Mouse (Mus musculus) thymus, adult 2 months (tissue): ENCODE results near the gene Celf2. TPM values are rescaled to one million over a fixed set of nuclear protein-coding genes. Genes with fewer than 3 reads are reported as not detected.

Source experiments
- DNase-seq: peaks from one replicate; pipeline ENCODE4 v3.0.0; 2021
- H3K27ac ChIP-seq: fragments of 200-500 bp; 2 replicates; pipeline ENCODE4 v1.5.1; 2012; ENCODE audit warnings: low read length, control low read depth; ENCODE audit not compliant: control insufficient read depth, insufficient read depth
- H3K27me3 ChIP-seq: fragments of 200-500 bp; 2 replicates; pipeline ENCODE4 v1.6.1; 2012; ENCODE audit warnings: mild to moderate bottlenecking, low read length, moderate library complexity, mixed read lengths; ENCODE audit not compliant: control insufficient read depth, insufficient read depth
- H3K36me3 ChIP-seq: fragments of 200-500 bp; 2 replicates; pipeline ENCODE4 v1.6.1; 2012; ENCODE audit warnings: mild to moderate bottlenecking, low read length, moderate library complexity; ENCODE audit not compliant: control insufficient read depth, insufficient read depth
- H3K4me1 ChIP-seq: fragments of 200-500 bp; replicated peaks from 2 replicates; pipeline ENCODE4 v1.6.1; 2012; ENCODE audit warnings: low read length; ENCODE audit not compliant: control insufficient read depth, insufficient read depth
- H3K4me3 ChIP-seq: fragments of 200-500 bp; 2 replicates; pipeline ENCODE4 v1.5.1; 2012; ENCODE audit warnings: mild to moderate bottlenecking, low read length, control low read depth, moderate library complexity; ENCODE audit not compliant: control insufficient read depth, insufficient read depth
- CTCF ChIP-seq: fragments of 200-500 bp; IDR thresholded peaks from 2 replicates; pipeline ENCODE4 v1.5.1; 2012; ENCODE audit warnings: mild to moderate bottlenecking, control low read depth, low read length, moderate library complexity, borderline replicate concordance; ENCODE audit not compliant: control insufficient read depth, poor library complexity, insufficient read depth; ENCODE audit errors: extremely low read depth
- POLR2A ChIP-seq: fragments of 200-500 bp; IDR thresholded peaks from 2 replicates; pipeline ENCODE4 v1.6.1; 2012; ENCODE audit warnings: mild to moderate bottlenecking, low read length, control low read depth, moderate library complexity; ENCODE audit not compliant: control insufficient read depth, poor library complexity, insufficient read depth; ENCODE audit errors: extremely low read depth
- WGBS: fragments of 180-500 bp; shearing (Covaris S2); methylation state at CpG from one replicate; pipeline ENCODE4 v1.1.7; 2018; 5-methylcytosine and 5-hydroxymethylcytosine counted together
- polyA plus RNA-seq: library from polyadenylated mRNA; depleted of rRNA; stranded (reverse); fragments of >200 nt; gene quantifications from 2 replicates; pipeline ENCODE4 v1.2.3, GENCODE M21; 2012

Celf2 gene
- polyA plus RNA-seq, 1 experiment, result 214 TPM

GRCm38 (mm10) chr2:7093414-7093813 is 415.9 kb downstream of the Celf2 start:
- no peaks in the 10 kb centered on the region for H3K4me1 ChIP-seq
- H3K4me3 ChIP-seq, result no peak overlapping the region
- WGBS, result 93% methylated on average over 3 of the region's 3 CpGs
- no peak overlapping the region for H3K27ac ChIP-seq
- TF ChIP-seq CTCF (no peak), POLR2A (no peak)
- DNase-seq, result no peak
- no peaks in the 10 kb centered on the region for H3K36me3 ChIP-seq
- no peaks in the 10 kb centered on the region for H3K27me3 ChIP-seq

GRCm38 (mm10) chr2:7092641-7093040 is 416.7 kb downstream of the Celf2 start:
- no peaks in the 10 kb centered on the region for H3K27me3 ChIP-seq
- TF ChIP-seq POLR2A, result no peak
- TF ChIP-seq CTCF, result no peak
- no peaks in the 10 kb centered on the region for H3K4me1 ChIP-seq
- no peak overlapping the region for H3K27ac ChIP-seq
- WGBS, result 96% methylated on average over 5 of the region's 5 CpGs
- no peaks in the 10 kb centered on the region for H3K36me3 ChIP-seq
- DNase-seq, result no peak
- no peak overlapping the region for H3K4me3 ChIP-seq

- no peak for DNase-seq
- WGBS, result 63% methylated on average over 1 of the region's 1 CpGs
- H3K27ac ChIP-seq, result no peak overlapping the region
- H3K36me3 ChIP-seq, result no peaks in the 10 kb centered on the region
- no peaks in the 10 kb centered on the region for H3K4me1 ChIP-seq
- no peaks in the 10 kb centered on the region for H3K27me3 ChIP-seq
- H3K4me3 ChIP-seq, result no peak overlapping the region
- TF ChIP-seq POLR2A (no peak), CTCF (no peak)
Observed at GRCm38 (mm10) chr2:7090496-7090895, 418.9 kb downstream of the Celf2 start.

GRCm38 (mm10) chr2:7089069-7089834 is 420.1 kb downstream of the Celf2 start:
- TF ChIP-seq CTCF (no peak), POLR2A (no peak)

GRCm38 (mm10) chr2:7088536-7088935 is 420.8 kb downstream of the Celf2 start:
- Histone ChIP-seq H3K4me1 (no peaks in the 10 kb centered on the region), H3K27me3 (no peaks in the 10 kb centered on the region), H3K4me3 (no peak overlapping the region), H3K27ac (no peak overlapping the region), H3K36me3 (no peaks in the 10 kb centered on the region)
- TF ChIP-seq CTCF (no peak), POLR2A (no peak)
- DNase-seq, result no peak
- WGBS, result 85% methylated on average over 4 of the region's 4 CpGs

More at GRCm38 (mm10) chr2:7089069-7089834, 420.1 kb downstream of the Celf2 start:
- Histone ChIP-seq H3K4me1 (no peaks in the 10 kb centered on the region), H3K36me3 (no peaks in the 10 kb centered on the region), H3K27ac (no peak overlapping the region), H3K27me3 (no peaks in the 10 kb centered on the region), H3K4me3 (no peak overlapping the region)
- DNase-seq, result no peak
- 74% methylated on average over 7 of the region's 7 CpGs for WGBS

GRCm38 (mm10) chr2:7087480-7087879 is 421.9 kb downstream of the Celf2 start:
- H3K27ac ChIP-seq, result no peak overlapping the region
- TF ChIP-seq CTCF, result no peak
- TF ChIP-seq POLR2A, result no peak

More at GRCm38 (mm10) chr2:7087480-7087879, 421.9 kb downstream of the Celf2 start:
- Histone ChIP-seq H3K4me1 (no peaks in the 10 kb centered on the region), H3K27me3 (no peaks in the 10 kb centered on the region), H3K36me3 (no peaks in the 10 kb centered on the region), H3K4me3 (no peak overlapping the region)
- no peak for DNase-seq
- WGBS, result 93% methylated on average over 14 of the region's 14 CpGs
